Mouse (Mus musculus): ENCODE measurements around the gene Cby1. TPM values are rescaled to one million over a fixed set of nuclear protein-coding genes. Genes with fewer than 3 reads are reported as not detected.

Cby1 gene
- 10 to 100 TPM; 45.2 to 87.1 TPM for polyA plus RNA-seq (2012; fragmentation: generic; extraction: Trizol)

GRCm38 (mm10) chr15:79658531-79659375, at the start of gene Cby1, which contains the start of gene Fam227a:
TSS of gene Cby1 (plus strand) at chr15:79659199.
TSS of gene Fam227a (minus strand) at chr15:79658956.

GRCm38 (mm10) chr15:79670249-79670971, 11.4 kb downstream of the Cby1 start, which contains the start of gene Tomm22:
TSS of gene Tomm22 (plus strand) at chr15:79670861.

GRCm38 (mm10) chr15:79687646-79688267, 28.8 kb downstream of the Cby1 start, which contains the start of gene Josd1:
TSS of gene Josd1 (minus strand) at chr15:79687919.

GRCm38 (mm10) chr15:79690426-79691022, 31.5 kb downstream of the Cby1 start, which contains the start of gene Gtpbp1:
TSS of gene Gtpbp1 (plus strand) at chr15:79690845.

Other genes with a start within 250 kb of the Cby1 start
- gene Csnk1e, start 203.6 kb upstream of the Cby1 start, polyA plus RNA-seq (2012; fragmentation: generic; extraction: Trizol), result 10 to 100 TPM; 36.7 to 78.9 TPM
- under 1 TPM in 1 of 2 experiments, not detected in 1; 0.04 TPM for gene Kcnj4, start 154.0 kb upstream of the Cby1 start, polyA plus RNA-seq (2012; fragmentation: generic; extraction: Trizol)
- 10 to 100 TPM; 32.3 to 63.8 TPM for gene Kdelr3, start 142.8 kb upstream of the Cby1 start, polyA plus RNA-seq (2012; fragmentation: generic; extraction: Trizol)
- 100 to 1,000 TPM in 1 of 2 experiments, 10 to 100 TPM in 1; 13.2 to 129 TPM for gene Ddx17, start 112.5 kb upstream of the Cby1 start, polyA plus RNA-seq (2012; fragmentation: generic; extraction: Trizol)
- gene Dmc1, start 54.1 kb upstream of the Cby1 start, polyA plus RNA-seq (2012; fragmentation: generic; extraction: Trizol), result not detected
- gene Fam227a, start 243 bp upstream of the Cby1 start, polyA plus RNA-seq (2012; fragmentation: generic; extraction: Trizol), result 1 to 10 TPM in 1 of 2 experiments, under 1 TPM in 1; 0.05 to 2.3 TPM
- 100 to 1,000 TPM; 108 to 117 TPM for gene Tomm22, start 11.7 kb downstream of the Cby1 start, polyA plus RNA-seq (2012; fragmentation: generic; extraction: Trizol)
- 10 to 100 TPM; 15.7 to 50.5 TPM for gene Josd1, start 28.7 kb downstream of the Cby1 start, polyA plus RNA-seq (2012; fragmentation: generic; extraction: Trizol)
- 10 to 100 TPM; 41.7 to 42.9 TPM for gene Gtpbp1, start 31.6 kb downstream of the Cby1 start, polyA plus RNA-seq (2012; fragmentation: generic; extraction: Trizol)
- gene Sun2, start 83.3 kb downstream of the Cby1 start, polyA plus RNA-seq (2012; fragmentation: generic; extraction: Trizol), result 100 to 1,000 TPM in 1 of 2 experiments, 10 to 100 TPM in 1; 12.5 to 130 TPM
- gene Dnal4, start 118.7 kb downstream of the Cby1 start, polyA plus RNA-seq (2012; fragmentation: generic; extraction: Trizol), result 10 to 100 TPM; 33.6 to 80.7 TPM
- gene Nptxr, start 145.6 kb downstream of the Cby1 start, polyA plus RNA-seq (2012; fragmentation: generic; extraction: Trizol), result 10 to 100 TPM; 32.5 to 82.6 TPM
- under 1 TPM; 0.02 to 0.34 TPM for gene Npcd, start 175.0 kb downstream of the Cby1 start, polyA plus RNA-seq (2012; fragmentation: generic; extraction: Trizol)
- 100 to 1,000 TPM in 1 of 2 experiments, 10 to 100 TPM in 1; 60.9 to 167 TPM for gene Cbx6, start 175.5 kb downstream of the Cby1 start, polyA plus RNA-seq (2012; fragmentation: generic; extraction: Trizol)
- gene Apobec3, start 232.5 kb downstream of the Cby1 start, polyA plus RNA-seq (2012; fragmentation: generic; extraction: Trizol), result 10 to 100 TPM; 13.0 to 41.5 TPM